Mouse (Mus musculus): Measurements from ENCODE around the gene Exosc8. TPM values are rescaled to one million over a fixed set of nuclear protein-coding genes. Genes with fewer than 3 reads are reported as not detected.

Gene Exosc8
- total RNA-seq, 4 experiments from 2014 or later, result 30.2 to 39.8 (median 36.8) TPM

- DNase-seq (ENCODE audit: low spot score in 2 of 2), result no peak
These were observed 53.6 kb downstream of the Exosc8 start for GRCm38 (mm10) chr3:54681310-54682204.

Other genes starting within 250 kb of the Exosc8 start
- gene Supt20, start 42.6 kb downstream of the Exosc8 start, total RNA-seq (2022), result 10 to 100 TPM; 51.0 to 63.6 (median 56.1) TPM
- gene Gm21958, start 21.0 kb downstream of the Exosc8 start, total RNA-seq (2022), result not detected
- 10 to 100 TPM; 19.4 to 24.4 (median 21.6) TPM for gene Alg5, start 146 bp upstream of the Exosc8 start, total RNA-seq (2022)
- 1 to 10 TPM; 8.4 to 8.6 (median 8.5) TPM for gene Smad9, start 20.2 kb upstream of the Exosc8 start, total RNA-seq (2022)
- 10 to 100 TPM; 45.6 to 55.9 (median 51.4) TPM for gene Rfxap, start 72.4 kb upstream of the Exosc8 start, total RNA-seq (2022)
- 10 to 100 TPM; 58.4 to 75.1 (median 68.5) TPM for gene Sertm1, start 180.5 kb upstream of the Exosc8 start, total RNA-seq (2022)